Mouse (Mus musculus): ENCODE data around the gene Hist2h2bb. TPM values are rescaled to one million over a fixed set of nuclear protein-coding genes. Genes with fewer than 3 reads are reported as not detected.
A peak's percentile ranks its signal among the peaks of the same experiment; 100 is the strongest.
"Not testable (repeated sequence)": the region's sequence is repeated elsewhere in the genome, so short reads cannot be mapped to it uniquely, and the experiment has no call there.

Gene Hist2h2bb
- polyA plus RNA-seq, 1 experiment from 2014 or later, result 34.9 TPM

DNA sequence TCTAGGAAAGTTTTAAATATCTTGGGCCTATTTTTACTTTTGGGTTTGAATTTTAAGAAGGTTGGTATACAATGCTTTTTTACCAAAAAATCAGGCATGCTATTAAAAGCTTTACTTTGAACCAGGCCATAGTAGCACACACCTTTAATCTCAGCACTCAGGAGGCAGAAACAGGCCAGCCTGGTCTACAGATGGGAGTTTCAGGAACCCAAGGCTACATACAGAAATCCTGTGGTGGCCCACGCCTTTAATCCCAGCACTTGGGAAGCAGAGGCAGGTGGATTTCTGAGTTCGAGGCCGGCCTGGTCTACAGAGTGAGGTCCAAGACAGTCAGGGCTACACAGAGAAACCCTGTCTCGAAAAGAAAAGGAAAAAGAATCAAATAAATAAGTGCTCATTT is 2.0 kb upstream of the Hist2h2bb start:
- no peak overlapping the region for H3K4me3 ChIP-seq (replicated peaks)
- WGBS, result 87% methylated on average over 4 of the region's 4 CpGs
- no peak overlapping the region for H3K9ac ChIP-seq (replicated peaks)

DNA sequence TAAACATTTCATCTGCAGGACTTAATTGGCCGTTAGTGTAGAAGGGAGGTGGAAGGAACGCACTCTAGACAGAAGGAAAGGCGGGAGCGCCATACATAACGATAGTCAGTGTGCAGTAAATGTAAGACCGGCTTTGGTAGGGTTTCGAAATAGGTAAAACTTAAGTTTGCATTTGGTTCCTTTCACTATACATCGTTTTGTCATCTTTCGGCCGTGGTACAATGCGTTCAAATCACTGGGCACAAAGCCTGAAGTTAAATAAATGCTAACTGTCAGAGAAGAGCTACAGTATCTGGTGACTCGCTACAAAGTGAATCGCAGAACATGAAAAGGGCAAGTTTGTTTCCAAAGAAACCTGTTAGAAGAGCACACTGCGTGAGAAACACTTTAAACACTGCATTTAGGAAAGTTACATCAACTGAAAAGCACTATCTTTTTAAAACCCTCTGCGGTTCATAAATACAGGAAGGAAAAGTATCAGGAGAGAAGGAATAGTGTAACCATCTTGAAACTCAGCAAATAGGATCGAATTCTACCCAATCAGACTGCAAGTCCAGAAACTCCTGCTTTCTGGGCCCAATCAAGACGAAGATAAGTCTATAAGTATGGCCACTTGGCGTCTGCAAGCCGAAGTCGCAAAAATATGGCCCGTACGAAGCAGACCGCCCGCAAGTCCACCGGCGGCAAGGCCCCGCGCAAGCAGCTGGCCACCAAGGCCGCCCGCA is 1.3 kb upstream of the Hist2h2bb start, which contains the start of gene Hist2h3b:
Gene Hist2h3b (plus strand): TSS at position 604 of the 725 bp plus-strand sequence.
- no peaks in the 10 kb centered on the region for H3K27me3 ChIP-seq
- peak within 1 kb of the TSS; percentile 75 for H3K9ac ChIP-seq (replicated peaks)
- no peaks in the 10 kb centered on the region for H3K9me3 ChIP-seq
- H3K4me2 ChIP-seq, result peak within 1 kb of the TSS; percentile 77
- H3K4me3 ChIP-seq (replicated peaks), result peak within 1 kb of the TSS; percentile 53
- WGBS, result 24% methylated on average over 30 of the region's 30 CpGs
- no peaks in the 10 kb centered on the region for H3K36me3 ChIP-seq
- H3K4me1 ChIP-seq (replicated peaks), result peaks cover 22% of the 10 kb centered on the region
- H3K27ac ChIP-seq, result peak within 1 kb of the TSS; percentile 98
- ATAC-seq (ENCODE audit: insufficient number of reproducible peaks, insufficient read depth, low FRiP score, low TSS enrichment, low read depth), result peak; percentile 60

More for the DNA sequence above, 2.0 kb upstream of the Hist2h2bb start:
- Histone ChIP-seq H3K36me3 (no peaks in the 10 kb centered on the region), H3K4me2 (peak overlapping the region; percentile 51; the same call in 1 of the 2 replicates), H3K27ac (peak overlapping the region; percentile 95), H3K9me3 (no peaks in the 10 kb centered on the region), H3K4me1 (replicated peaks) (peaks cover 23% of the 10 kb centered on the region), H3K27me3 (no peaks in the 10 kb centered on the region)
- no peak for ATAC-seq (ENCODE audit: insufficient number of reproducible peaks, insufficient read depth, low FRiP score, low TSS enrichment, low read depth)

DNA sequence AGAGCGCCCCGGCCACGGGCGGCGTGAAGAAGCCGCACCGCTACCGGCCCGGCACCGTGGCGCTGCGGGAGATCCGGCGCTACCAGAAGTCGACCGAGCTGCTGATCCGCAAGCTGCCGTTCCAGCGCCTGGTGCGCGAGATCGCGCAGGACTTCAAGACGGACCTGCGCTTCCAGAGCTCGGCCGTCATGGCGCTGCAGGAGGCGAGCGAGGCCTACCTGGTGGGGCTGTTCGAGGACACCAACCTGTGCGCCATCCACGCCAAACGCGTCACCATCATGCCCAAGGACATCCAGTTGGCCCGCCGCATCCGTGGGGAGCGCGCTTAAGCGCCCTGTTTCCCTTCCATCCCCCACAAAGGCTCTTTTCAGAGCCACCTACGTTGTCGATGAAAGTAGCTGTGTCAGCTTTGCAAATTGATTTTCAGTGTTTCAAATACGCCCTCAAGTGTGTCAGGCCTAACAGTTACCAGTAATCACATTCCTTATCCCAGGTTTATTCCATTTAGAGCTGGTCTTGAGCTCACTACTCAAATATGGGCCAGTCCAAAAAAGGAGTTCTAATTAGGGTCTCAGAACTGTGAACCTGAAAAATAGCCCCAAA is 675 bp upstream of the Hist2h2bb start:
- H3K9me3 ChIP-seq, H3K36me3 ChIP-seq, H3K27me3 ChIP-seq: not testable (repeated sequence)
- Histone ChIP-seq H3K4me3 (replicated peaks) (peak overlapping the region; percentile 53), H3K4me1 (replicated peaks) (peaks cover 21% of the 10 kb centered on the region), H3K4me2 (peak overlapping the region; percentile 77), H3K9ac (replicated peaks) (peak overlapping the region; percentile 75), H3K27ac (peak overlapping the region; percentile 98)
- 0% methylated on average over 19 of the region's 44 CpGs for WGBS
- ATAC-seq (ENCODE audit: insufficient number of reproducible peaks, insufficient read depth, low FRiP score, low TSS enrichment, low read depth), result peak; percentile 38; the same call in 1 of the 2 replicates

DNA sequence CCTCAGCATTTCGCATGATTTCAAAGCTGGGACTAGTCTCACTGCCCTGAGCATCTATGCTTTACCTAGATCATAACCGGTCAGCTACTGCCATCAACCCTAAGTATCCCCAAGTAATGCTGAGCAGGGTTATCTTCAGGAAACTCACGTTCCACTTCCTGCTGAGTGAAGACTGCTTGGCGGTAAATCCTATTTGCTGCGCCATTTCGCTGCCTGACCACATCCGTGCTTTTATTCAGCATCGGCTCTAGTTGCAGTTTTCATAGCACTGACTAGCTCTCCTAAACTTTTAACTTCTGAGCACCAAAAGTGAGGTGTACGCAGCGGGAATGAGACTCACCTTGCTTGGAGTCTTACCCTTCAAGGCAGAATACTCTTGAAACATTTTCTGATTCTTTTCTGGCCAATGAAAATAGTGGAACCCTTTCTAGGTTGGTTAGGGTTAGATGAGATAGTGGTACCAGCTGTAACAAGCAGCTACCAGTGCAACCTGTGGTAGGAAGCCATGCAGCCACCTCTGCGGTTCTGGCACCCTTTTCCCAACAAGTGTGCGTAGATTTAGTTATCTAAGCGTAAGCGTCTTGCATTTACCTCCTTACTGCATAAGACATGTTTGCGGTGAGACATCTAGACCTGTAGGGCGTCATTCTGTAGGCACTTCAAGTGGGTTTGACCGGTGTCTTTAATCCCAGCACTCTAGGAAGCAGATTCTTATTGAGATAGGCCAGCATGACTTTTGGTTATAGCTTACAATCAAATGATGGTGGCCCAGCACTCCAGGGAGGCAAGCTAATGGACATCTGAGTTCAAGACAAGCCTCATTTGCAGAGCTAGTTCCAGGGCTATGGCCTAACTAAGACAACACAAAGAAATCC is 4.3 kb downstream of the Hist2h2bb start:
- no peak overlapping the region for H3K27ac ChIP-seq
- H3K9ac ChIP-seq (replicated peaks), result no peak overlapping the region
- no peak for ATAC-seq (ENCODE audit: insufficient number of reproducible peaks, insufficient read depth, low FRiP score, low TSS enrichment, low read depth)
- WGBS, result 91% methylated on average over 17 of the region's 17 CpGs
- no peaks in the 10 kb centered on the region for H3K9me3 ChIP-seq
- 0 out of 2 replicates have a peak, but pooled peaks cover 3% of the 10 kb centered on the region for H3K4me1 ChIP-seq (replicated peaks)
- no peaks in the 10 kb centered on the region for H3K36me3 ChIP-seq
- no peak overlapping the region for H3K4me2 ChIP-seq
- no peak overlapping the region for H3K4me3 ChIP-seq (replicated peaks)
- no peaks in the 10 kb centered on the region for H3K27me3 ChIP-seq

DNA sequence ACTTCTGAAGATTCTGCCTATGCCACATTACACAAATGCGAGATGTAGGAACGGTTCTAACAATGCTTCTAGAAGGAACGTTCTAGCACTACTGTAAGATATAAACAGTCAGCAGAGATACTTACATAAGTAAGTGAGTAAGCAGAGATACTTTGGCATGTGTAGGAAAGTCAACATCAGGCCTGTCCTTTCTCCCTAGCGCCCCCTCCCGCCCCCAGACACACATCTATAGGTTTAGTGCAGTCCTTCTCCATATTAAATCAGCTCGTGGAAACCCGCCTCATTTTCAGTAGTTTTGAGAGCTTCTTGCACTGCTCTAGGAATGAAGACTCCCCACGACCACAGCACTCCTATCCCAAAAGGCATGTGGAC is 7.9 kb downstream of the Hist2h2bb start:
- WGBS, result 15% methylated on average over 8 of the region's 8 CpGs
- Histone ChIP-seq H3K9ac (replicated peaks) (peak overlapping the region; percentile 62), H3K9me3 (no peaks in the 10 kb centered on the region), H3K27me3 (peaks cover 9% of the 10 kb centered on the region; the same call in 1 of the 2 replicates), H3K36me3 (no peaks in the 10 kb centered on the region), H3K4me1 (replicated peaks) (0 out of 2 replicates have a peak, but pooled peaks cover 3% of the 10 kb centered on the region), H3K4me3 (replicated peaks) (peak overlapping the region; percentile 48), H3K27ac (peak overlapping the region; percentile 92), H3K4me2 (peak overlapping the region; percentile 82)
- ATAC-seq (ENCODE audit: insufficient number of reproducible peaks, insufficient read depth, low FRiP score, low TSS enrichment, low read depth), result no peak; the same call in 1 of the 2 replicates

DNA sequence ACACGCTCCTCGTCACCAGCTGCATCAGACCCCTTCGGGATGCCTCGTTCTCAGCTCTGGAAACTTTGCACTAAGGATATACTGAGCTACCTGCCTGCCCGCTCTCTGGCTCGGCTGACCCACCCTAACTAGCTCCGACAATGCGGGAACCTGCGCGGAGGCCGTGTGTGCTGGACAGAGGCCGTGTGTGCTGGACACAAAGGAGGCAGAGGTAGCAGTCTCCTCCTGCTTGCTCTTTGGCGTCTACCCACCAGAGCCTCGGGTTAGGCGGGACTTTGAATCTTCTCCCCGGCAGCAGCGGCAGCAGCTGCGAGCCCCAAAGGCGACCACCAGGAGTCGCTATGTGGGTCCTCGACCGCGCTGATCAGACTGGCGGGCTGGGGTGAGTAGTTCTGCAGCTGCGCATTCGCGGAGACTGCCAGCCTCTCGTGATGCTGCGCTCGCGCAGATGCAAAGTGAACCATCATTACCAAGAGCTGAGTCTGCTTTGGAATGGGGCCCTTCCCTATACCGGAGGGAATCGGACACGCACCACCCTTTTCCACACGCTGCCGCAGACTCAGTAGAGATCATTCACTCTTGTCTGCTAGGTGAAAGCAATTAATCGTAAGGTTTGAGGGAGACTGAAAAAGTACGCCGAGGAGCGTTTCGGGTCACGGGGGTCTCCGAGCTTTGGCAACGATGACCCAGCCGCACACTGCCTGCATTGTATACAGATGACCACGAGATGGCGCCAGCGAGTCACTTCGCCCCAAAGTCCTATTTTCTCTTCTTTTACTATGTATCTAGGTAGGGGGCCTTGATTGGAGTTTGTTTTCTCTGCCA is 8.5 kb downstream of the Hist2h2bb start:
- under 1% methylated on average over 49 of the region's 49 CpGs for WGBS
- Histone ChIP-seq H3K36me3 (no peaks in the 10 kb centered on the region), H3K9ac (replicated peaks) (peak overlapping the region; percentile 62), H3K9me3 (no peaks in the 10 kb centered on the region), H3K27me3 (peaks cover 13% of the 10 kb centered on the region), H3K27ac (peak overlapping the region; percentile 92), H3K4me1 (replicated peaks) (0 out of 2 replicates have a peak, but pooled peaks cover 3% of the 10 kb centered on the region), H3K4me3 (replicated peaks) (peak overlapping the region; percentile 48), H3K4me2 (peak overlapping the region; percentile 82)
- peak; percentile 94 for ATAC-seq (ENCODE audit: insufficient number of reproducible peaks, insufficient read depth, low FRiP score, low TSS enrichment, low read depth)

DNA sequence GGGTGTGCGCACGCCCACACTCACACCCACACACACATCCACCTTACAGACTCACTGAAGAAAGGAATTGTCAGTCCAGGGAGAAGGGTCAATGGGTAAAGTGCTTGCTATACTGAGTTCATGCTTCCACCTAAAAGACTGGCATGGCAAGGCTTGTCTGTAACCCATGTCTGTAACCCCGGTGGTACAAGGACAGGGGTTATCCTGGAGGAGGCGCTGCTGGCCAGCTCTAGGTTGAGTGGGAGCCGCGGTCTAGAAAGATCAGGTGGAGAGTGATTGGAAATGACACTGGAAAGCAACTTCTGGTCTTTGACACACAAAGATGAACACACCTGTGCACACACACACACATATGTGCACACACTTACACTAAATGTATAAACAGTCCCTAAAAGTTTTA is 11.1 kb downstream of the Hist2h2bb start:
- WGBS, result 51% methylated on average over 6 of the region's 6 CpGs
- H3K9ac ChIP-seq (replicated peaks), result no peak overlapping the region

DNA sequence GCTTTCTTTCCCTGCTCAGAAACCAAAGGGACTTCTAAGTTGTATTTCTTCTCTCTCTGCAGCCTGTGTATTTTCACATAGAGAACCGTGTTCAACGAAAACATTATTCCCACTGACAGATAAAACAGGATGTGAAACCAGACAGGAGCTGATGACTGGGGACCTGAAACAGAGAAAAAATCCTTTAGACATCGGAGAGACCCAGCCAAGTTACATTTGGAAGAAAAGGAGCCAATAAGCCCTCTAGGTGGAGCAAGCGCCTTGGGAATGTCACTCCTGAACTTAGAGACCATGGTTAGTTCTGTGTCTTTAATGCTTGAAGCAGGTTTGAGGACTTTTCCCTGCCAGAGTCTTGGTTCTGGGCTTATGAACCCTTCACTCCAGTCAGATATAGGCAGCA is 14.9 kb downstream of the Hist2h2bb start:
- Histone ChIP-seq H3K27me3 (peaks cover 36% of the 10 kb centered on the region), H3K36me3 (no peaks in the 10 kb centered on the region), H3K4me3 (replicated peaks) (no peak overlapping the region), H3K4me1 (replicated peaks) (0 out of 2 replicates have a peak, but pooled peaks cover 5% of the 10 kb centered on the region), H3K9ac (replicated peaks) (no peak overlapping the region; the same call in 1 of the 2 replicates), H3K9me3 (no peaks in the 10 kb centered on the region), H3K27ac (no peak overlapping the region), H3K4me2 (peak overlapping the region; percentile 36)
- ATAC-seq (ENCODE audit: insufficient number of reproducible peaks, insufficient read depth, low FRiP score, low TSS enrichment, low read depth), result no peak
- 25% methylated on average over 4 of the region's 4 CpGs for WGBS

More for the DNA sequence above, 11.1 kb downstream of the Hist2h2bb start:
- no peak for ATAC-seq (ENCODE audit: insufficient number of reproducible peaks, insufficient read depth, low FRiP score, low TSS enrichment, low read depth)
- no peak overlapping the region for H3K4me2 ChIP-seq
- H3K4me3 ChIP-seq (replicated peaks), result no peak overlapping the region
- no peak overlapping the region for H3K27ac ChIP-seq
- H3K36me3 ChIP-seq, result no peaks in the 10 kb centered on the region
- H3K4me1 ChIP-seq (replicated peaks), result 0 out of 2 replicates have a peak, but pooled peaks cover 8% of the 10 kb centered on the region
- no peaks in the 10 kb centered on the region for H3K9me3 ChIP-seq
- peaks cover 30% of the 10 kb centered on the region for H3K27me3 ChIP-seq

DNA sequence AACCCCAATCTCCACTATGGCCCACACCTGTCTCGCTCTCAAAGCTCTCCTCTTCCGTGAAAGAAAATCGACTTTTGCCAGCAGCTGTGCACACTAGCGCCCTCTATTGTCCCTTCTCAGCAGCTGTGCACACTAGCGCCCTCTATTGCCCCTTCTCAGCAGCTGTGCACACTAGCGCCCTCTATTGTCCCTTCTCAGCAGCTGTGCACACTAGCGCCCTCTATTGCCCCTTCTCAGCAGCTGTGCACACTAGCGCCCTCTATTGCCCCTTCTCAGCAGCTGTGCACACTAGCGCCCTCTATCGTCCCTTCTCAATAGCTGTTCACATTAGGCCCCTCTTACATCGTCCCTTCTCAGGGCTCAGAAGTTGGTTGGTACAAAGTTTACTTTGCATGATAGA is 17.8 kb downstream of the Hist2h2bb start:
- H3K4me2 ChIP-seq, result not testable (repeated sequence)

DNA sequence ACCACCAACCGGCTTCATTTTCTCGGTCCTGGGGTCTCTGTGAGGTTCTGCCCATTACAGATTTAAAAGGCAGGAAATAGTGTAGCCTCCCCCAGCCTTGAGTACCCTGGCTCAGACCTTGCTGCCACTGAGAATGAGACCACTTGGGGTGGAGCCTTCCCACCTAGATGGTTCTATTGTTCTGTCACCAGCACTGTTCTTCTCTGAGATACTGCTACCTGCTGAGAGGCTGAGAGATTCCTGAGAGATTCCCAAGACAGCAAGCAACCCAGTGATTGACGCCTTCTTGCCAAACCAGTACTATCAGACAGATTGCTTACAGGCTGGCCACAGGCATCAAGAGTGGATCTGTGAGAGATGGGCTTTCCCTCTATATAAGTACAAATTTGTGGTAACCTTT is 19.6 kb downstream of the Hist2h2bb start:
- Histone ChIP-seq H3K27me3 (peaks cover 11% of the 10 kb centered on the region), H3K4me1 (replicated peaks) (no peaks in the 10 kb centered on the region), H3K27ac (no peak overlapping the region), H3K9ac (replicated peaks) (no peak overlapping the region), H3K36me3 (no peaks in the 10 kb centered on the region), H3K4me2 (no peak overlapping the region), H3K4me3 (replicated peaks) (no peak overlapping the region), H3K9me3 (no peaks in the 10 kb centered on the region)
- no peak for ATAC-seq (ENCODE audit: insufficient number of reproducible peaks, insufficient read depth, low FRiP score, low TSS enrichment, low read depth)
- WGBS, result 63% methylated on average over 3 of the region's 3 CpGs

More for the DNA sequence above, 17.8 kb downstream of the Hist2h2bb start:
- H3K4me1 ChIP-seq (replicated peaks); H3K4me3 ChIP-seq (replicated peaks); H3K9ac ChIP-seq (replicated peaks); H3K9me3 ChIP-seq; H3K27ac ChIP-seq; ATAC-seq (ENCODE audit: insufficient number of reproducible peaks, insufficient read depth, low FRiP score, low TSS enrichment, low read depth); H3K36me3 ChIP-seq: not testable (repeated sequence)
- WGBS, result 88% methylated on average over 11 of the region's 11 CpGs
- peaks cover 28% of the 10 kb centered on the region for H3K27me3 ChIP-seq
